Mouse (Mus musculus) CH12.LX (cell line): ENCODE measurements at regions not wholly inside any gene's neighbourhood (a gene's known extent, or its start where the extent isn't known, plus 50 kb on each side); places are given as distances from the start of the nearest gene placed in this dataset.

Source experiments
- CTCF ChIP-seq, 2 experiments: IDR thresholded peaks in 1 of 2; conservative IDR thresholded peaks in 1 of 2; 2 replicates each; pipeline ENCODE4 v1.5.1; 2011 to 2012; ENCODE audit warnings: low read depth in 2 of 2, low read length in 2 of 2, improper control_type of control experiment in 1 of 2, inconsistent platforms in 1 of 2, mild to moderate bottlenecking in 1 of 2, moderate library complexity in 1 of 2
- USF1 ChIP-seq: IDR thresholded peaks from 2 replicates; pipeline ENCODE4 v1.6.1; 2014; ENCODE audit warnings: low read depth, mild to moderate bottlenecking, inconsistent platforms, low read length, improper control_type of control experiment
- ZKSCAN1 ChIP-seq: IDR thresholded peaks from 2 replicates; pipeline ENCODE4 v1.6.1; 2012; ENCODE audit warnings: low read depth, inconsistent platforms, low read length, improper control_type of control experiment, borderline replicate concordance

DNA sequence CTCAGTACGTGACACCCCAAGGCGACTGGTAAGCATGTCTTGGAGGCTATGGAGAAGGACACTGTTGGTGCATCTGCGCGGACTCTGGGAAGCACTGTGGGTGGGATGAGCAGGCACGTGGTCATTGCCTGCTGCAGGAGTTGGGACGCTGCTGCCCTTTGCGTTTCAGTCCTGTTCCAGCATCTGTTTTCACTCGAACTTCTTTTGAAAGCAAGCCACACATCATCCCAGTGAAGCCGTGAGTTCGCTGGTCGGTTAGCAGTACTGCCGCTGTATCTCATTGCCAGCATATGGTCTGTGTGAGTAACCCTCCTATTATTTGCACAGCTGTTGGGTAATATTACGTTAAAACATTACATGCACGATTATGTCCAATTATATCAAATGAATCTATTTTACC lies 128.1 kb upstream of the C9orf72 start:
- TF ChIP-seq CTCF (conservative IDR thresholded peaks at IDR 0.05 in 1 of 2, IDR thresholded peaks at IDR 0.05 in 1 of 2; ENCODE audit: low read depth in 2 of 2, low read length in 2 of 2) (no peak), ZKSCAN1 (no peak), USF1 (no peak)
